Mouse (Mus musculus): Measurements from ENCODE around the gene Gm20850. TPM values are rescaled to one million over a fixed set of nuclear protein-coding genes. Genes with fewer than 3 reads are reported as not detected.
"Not testable (repeated sequence)": the region's sequence is repeated elsewhere in the genome, so short reads cannot be mapped to it uniquely, and the experiment has no call there.

Gene Gm20850
- not detected in 2 replicates for polyA plus RNA-seq (2015; fragmentation: Nextera tagmentation; extraction: Ambion mirVana)

DNA sequence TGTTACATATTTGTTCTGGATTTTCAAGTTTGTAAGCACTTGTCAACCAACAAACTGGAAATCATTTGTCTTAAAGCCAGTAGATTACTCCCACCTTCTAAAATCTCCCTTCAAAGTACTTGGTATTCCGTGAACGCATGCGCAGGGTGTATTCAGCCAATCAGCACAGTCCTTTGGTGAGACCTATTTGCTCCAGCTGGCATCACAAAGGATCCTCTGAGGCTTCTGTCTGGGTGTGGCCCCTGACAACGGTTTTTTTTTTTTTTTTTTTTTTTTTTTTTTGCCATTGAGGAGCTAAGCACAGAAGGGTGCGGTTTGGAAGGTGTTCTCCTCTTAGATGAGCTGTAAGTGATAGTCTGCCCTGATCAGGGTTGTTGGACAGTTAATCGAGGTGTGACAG, at the start of gene Gm20850:
Gene Gm20850, plus strand, starts transcription at position 301 of the 400 bp plus-strand sequence.
- not testable (repeated sequence) for H3K9me3 ChIP-seq (replicated peaks; ENCODE audit: low read length); H3K4me1 ChIP-seq (replicated peaks; ENCODE audit: insufficient read depth, low read length); H3K4me3 ChIP-seq (replicated peaks; ENCODE audit: low read depth, low read length); DNase-seq (ENCODE audit: low spot score); H3K27ac ChIP-seq; H3K36me3 ChIP-seq (ENCODE audit: insufficient read depth, low read length); H3K27me3 ChIP-seq (ENCODE audit: insufficient read depth, low read length); H3K4me2 ChIP-seq (ENCODE audit: low read length); ATAC-seq (replicated peaks; ENCODE audit: low FRiP score, low read depth); H3K9ac ChIP-seq (ENCODE audit: low read depth, low read length)
- WGBS: no CpG with 5 or more reads among the region's 6 CpGs
